Mouse (Mus musculus) ovary, adult 2 months (tissue): Measurements from ENCODE around the gene Vps13d. TPM values are rescaled to one million over a fixed set of nuclear protein-coding genes. Genes with fewer than 3 reads are reported as not detected.

Experiments used
- polyA plus RNA-seq: library from polyadenylated mRNA; depleted of rRNA; stranded (reverse); fragments of >200 nt; gene quantifications from 2 replicates; pipeline ENCODE4 v1.2.3, GENCODE M21; 2012; rRNA removed

Vps13d gene
- 15.2 and 16.5 TPM in 2 replicates for polyA plus RNA-seq

DNA sequence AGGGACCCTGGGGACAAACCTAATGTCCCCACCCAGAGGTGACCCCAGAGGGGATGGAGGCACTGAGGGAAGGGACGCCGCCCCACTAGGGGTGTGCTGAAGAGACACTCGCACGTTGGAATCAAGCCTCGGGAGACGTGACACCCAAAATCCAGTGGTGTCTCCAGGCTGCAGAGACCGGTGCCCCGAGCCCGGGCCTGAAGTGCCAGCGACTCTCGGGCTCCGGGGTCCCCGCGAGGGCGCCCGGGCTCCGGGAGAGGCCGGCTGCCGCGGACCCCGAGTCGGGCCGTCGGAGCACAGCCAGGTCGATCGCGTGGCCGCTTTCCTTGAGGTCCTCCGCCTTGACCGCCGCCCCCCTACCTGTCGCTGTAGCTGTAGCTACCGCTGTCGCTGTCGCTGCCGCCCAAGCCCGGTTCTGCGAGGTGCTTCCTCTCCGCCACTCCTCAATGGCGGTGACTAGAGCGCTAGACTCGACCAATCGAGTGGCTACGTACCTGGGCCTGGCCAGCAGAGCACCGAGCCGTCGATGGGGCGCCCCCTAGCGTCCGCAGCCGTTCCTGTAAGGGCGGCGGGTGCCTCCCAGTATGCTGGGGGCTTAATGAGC, at the start of gene Vps13d:
Vps13d (minus strand) TSS at position 447 of the 604 bp plus-strand sequence.

Other genes starting within 250 kb of the Vps13d start
- 33.3 and 46.8 TPM in 2 replicates for gene Tnfrsf1b, start 51.9 kb upstream of the Vps13d start, polyA plus RNA-seq
- gene Tnfrsf8, start 120.2 kb upstream of the Vps13d start, polyA plus RNA-seq: 0.31 and 0.64 TPM in 2 replicates